Mouse (Mus musculus) left cerebral cortex, postnatal 25 days (tissue): Measurements from ENCODE around the gene Angptl1. TPM values are rescaled to one million over a fixed set of nuclear protein-coding genes. Genes with fewer than 3 reads are reported as not detected.

ENCODE experiments used
- DNase-seq, 2 experiments: peaks; one replicate each; pipeline ENCODE4 v3.0.0; 2022; ENCODE audit warnings: low spot score in 2 of 2, mixed read lengths in 1 of 2
- intact Hi-C: fragments of 180-260 bp; cut with DNase I; formaldehyde crosslinking; loops from one replicate; pipeline ENCODE4 v1.15.1; 2025
- total RNA-seq, 2 experiments: library from RNA; stranded (reverse); gene quantifications; 2 replicates each; pipeline ENCODE4 v1.2.3; 2021

Gene Angptl1
- under 1 TPM; 0.53 to 0.78 TPM for total RNA-seq

GRCm38 (mm10) chr1:156838177-156838576 lies at the start of gene Angptl1:
TSS of gene Angptl1 (plus strand) at chr1:156838562.
- DNase-seq = no peak
- intact Hi-C loops = no loop called here

DNA sequence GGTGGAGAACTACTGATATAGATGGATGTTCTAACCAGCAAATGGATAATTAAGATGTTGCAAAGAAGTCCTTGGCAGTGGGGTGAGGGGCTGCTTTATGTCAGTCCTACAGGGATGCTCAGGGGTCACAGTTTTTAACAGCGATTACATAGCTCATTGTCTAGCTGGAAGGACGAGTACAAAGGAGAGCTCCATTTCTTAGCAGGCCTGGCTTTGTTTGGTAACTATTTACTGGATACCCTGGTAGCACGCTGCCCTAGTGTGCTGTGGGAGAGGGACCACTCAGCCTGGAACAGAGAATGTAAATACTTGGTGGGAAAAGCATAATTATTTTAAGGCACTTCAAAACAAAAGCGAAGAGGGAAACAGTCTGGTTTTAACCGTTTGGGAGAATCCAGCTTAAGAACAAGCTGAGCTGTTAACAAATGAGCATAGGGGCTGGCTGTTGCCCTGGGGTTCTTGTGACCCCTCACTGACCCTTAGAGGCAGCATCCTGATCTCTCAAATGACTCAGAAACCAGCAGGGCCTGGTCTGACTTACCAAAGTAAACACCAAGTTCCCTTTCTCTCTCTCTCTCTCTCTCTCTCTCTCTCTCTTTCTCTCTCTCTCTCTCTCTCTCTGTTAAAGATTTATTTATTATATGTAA lies 48.4 kb upstream of the Angptl1 start:
- no peak for DNase-seq
- intact Hi-C loops = no loop called here

DNA sequence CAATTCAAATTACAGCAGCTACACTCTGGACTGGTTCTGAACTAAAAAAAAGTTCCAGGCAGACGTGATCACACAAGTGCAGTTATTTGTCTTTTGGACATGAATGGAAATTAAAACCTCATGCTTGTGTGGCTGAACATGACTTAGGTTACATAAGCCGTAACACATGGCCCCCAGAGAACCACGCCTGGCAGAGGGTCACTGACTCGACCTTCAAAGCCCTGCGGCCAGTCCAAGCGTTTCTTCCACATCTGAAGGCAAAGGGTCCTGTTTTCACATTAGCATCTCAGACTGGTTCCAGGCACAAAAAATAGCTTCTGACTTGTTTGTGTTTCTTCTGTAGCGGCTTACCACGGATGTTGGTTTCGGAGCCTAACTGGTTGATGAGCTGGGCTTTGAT lies 42.1 kb upstream of the Angptl1 start:
- intact Hi-C loops = no loop called here
- no peak for DNase-seq

DNA sequence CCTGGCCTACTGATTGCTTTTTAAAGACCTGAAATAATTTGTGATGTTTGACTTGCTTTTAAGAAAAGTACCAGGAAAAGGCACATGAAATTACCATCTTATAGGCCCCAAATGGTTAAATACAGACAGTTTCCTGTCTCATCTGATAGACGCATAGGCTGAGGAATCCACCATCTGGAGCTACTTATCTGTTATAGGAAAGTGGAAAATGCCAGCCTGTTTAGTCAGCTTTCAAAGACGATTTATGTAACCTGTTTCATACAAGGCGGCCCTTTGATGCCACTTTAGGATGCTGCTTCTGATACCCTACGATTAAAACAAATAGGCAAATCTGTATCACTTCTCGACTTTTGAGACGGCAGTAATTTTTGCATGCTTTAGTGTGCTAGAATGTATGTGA lies 37.1 kb upstream of the Angptl1 start:
- DNase-seq = peak in 1 of 2 experiments; percentile 51
- intact Hi-C loops = no loop called here

GRCm38 (mm10) chr1:156808332-156808731 lies 30.0 kb upstream of the Angptl1 start:
- peak in 1 of 2 experiments; percentile 33 for DNase-seq
- intact Hi-C loops = no loop called here

DNA sequence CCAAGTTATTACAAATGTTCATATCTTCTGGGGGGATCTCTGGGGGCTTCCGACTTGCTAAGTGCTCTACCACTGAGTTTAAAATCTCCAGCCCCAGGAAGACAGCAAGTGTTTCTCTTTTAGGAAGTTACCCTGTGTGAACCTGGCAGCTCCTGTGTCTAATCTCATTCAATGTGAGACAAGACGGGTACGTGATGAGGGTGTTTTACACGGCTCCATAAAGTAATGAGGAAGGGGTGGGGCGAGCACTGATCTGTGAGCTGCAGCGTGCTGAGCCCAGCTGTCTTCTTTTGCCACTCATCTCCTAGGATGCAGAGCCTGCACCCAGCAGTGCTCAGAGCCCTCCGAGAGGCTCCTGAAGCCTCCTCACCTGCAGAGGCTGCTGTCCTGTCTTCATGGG lies 26.4 kb upstream of the Angptl1 start:
- intact Hi-C loops = no loop called here
- no peak for DNase-seq

GRCm38 (mm10) chr1:156812716-156813115 lies 25.6 kb upstream of the Angptl1 start:
- DNase-seq = no peak
- intact Hi-C loops = no loop called here

DNA sequence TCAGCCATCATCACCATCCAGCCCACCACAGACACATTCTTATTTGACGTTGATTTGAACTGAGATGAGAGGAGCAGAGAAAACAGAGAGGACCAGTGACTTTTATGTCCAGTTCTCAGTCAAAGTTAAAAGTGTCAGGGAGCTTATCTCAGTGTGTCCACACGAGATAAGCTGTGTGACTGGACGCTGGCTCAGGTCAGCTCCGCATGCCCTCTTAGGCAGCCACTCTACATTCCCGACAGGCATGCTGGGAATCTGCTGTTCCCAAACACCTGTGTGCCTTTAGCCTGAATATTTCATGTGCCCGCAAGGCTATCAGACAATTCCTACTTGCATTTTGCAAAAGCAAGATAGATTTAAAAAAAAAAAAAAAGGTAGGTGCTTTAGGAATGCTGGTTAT lies 24.9 kb upstream of the Angptl1 start:
- intact Hi-C loops = no loop called here
- DNase-seq = no peak

- intact Hi-C loops = no loop called here
- no peak for DNase-seq
Measured at GRCm38 (mm10) chr1:156819236-156819635, 19.1 kb upstream of the Angptl1 start.

GRCm38 (mm10) chr1:156838695-156839094 lies 333 bp downstream of the Angptl1 start:
- intact Hi-C loops = no loop called here
- peak; percentile 29 to 74 for DNase-seq

DNA sequence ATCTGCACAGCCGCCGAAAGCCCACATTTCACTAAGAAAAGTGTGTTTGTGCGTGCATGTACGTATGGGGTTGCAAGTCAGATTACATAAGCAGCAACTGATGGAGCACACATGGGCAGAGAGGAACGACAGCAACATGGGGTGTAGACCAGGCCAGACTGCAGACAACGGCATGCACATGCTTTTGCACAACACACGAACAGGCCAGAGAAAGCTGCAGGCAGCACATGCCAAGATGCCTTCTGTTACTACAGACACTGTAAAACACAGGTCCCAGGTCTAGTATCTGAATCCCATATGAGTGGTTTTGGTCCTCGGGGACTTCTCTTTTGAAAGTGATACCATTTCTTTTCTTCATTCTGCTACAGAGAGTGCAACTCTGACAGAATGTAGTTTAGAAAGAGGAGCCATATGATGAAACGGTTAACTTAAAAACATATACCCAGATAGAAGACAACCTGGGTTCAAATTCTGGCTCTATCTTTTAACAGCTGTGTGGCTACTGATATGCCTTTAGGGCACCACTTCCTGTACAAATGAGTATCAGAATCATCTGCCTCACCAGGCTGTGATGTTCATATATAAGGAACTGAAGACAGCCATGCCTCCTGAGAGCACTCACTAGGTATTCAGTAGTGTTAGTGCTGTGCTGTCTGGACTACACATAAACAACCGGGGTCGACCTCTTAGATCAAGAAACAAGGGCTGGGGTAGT lies 3.4 kb downstream of the Angptl1 start:
- peak; percentile 23 to 56 for DNase-seq
- intact Hi-C loops = no loop called here

GRCm38 (mm10) chr1:156847098-156847497 lies 8.7 kb downstream of the Angptl1 start:
- no peak for DNase-seq
- intact Hi-C loops = no loop called here

GRCm38 (mm10) chr1:156852409-156852808 lies 14.0 kb downstream of the Angptl1 start:
- DNase-seq = peak in 1 of 2 experiments; percentile 45
- intact Hi-C loops = no loop called here

GRCm38 (mm10) chr1:156852872-156853271 lies 14.5 kb downstream of the Angptl1 start:
- DNase-seq = no peak

GRCm38 (mm10) chr1:156854558-156854957 lies 16.2 kb downstream of the Angptl1 start:
- intact Hi-C loops = no loop called here
- no peak for DNase-seq

More at GRCm38 (mm10) chr1:156852872-156853271, 14.5 kb downstream of the Angptl1 start:
- intact Hi-C loops = no loop called here

DNA sequence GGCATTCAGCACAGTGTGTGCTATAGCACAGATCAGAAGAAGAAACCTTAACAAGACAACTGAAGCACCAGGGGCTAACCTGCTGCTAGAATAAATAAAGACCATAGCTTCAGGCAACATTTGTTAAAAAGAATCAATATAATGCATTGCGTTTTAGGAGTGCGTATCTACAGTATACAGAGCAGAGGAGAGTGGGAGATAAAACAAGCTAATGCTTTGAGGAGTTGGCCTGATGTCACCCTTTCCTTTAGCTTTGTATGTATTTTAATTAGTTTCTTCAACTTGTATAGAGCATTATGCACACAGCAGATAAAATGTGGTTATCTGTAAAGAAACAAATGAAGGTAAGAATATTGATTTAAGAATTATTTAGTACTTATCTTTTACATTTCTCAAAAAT lies 18.3 kb downstream of the Angptl1 start:
- DNase-seq = no peak
- intact Hi-C loops = no loop called here

DNA sequence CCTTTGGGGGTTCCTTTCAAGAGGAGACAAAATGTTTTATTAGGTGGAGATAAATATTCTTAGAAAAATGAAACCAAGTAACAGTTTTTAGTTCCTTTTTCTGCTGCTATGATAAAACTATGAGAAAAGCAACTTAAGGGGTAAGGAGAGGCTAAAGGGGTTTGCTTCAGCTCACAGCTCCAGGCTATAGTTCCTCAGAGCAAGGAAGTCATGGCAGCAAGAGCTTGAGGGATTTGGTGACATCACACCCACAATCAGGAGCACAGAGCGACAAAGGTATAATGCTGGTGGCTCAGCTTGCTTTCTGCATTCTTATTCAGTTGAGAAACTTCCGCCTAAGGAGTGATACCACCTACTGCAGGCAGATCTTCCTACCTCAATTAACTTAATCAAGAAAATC lies 20.8 kb downstream of the Angptl1 start:
- no peak for DNase-seq
- intact Hi-C loops = no loop called here

DNA sequence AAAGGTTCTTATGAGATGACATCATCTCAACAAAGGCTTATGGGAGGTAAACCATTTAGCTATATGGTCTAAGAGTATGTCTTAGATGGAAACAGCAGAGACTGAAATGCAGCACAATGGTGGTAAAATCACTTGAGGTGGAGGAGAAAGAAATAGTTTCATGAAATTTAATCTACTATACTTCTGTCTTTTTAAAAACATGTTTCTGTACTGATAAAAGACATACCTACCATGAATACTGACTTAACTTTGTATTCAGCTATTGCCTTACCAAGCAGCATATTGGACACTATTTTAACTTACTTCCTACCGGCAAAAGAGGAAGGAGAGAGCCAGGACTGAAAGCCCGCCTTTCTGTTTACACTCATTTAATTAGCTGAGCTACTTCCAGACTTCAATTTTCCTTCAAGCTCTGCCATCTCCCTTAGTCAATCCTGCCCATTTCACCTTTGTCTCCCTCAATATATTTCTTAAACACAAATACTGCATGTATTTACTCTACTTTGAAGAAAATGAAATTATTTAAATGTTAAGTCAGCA lies 21.4 kb downstream of the Angptl1 start:
- intact Hi-C loops = loop anchor here (5.0 kb wide), 1 partner anchor 92 kb away; no protein-coding TSS in a partner anchor
- DNase-seq = no peak

DNA sequence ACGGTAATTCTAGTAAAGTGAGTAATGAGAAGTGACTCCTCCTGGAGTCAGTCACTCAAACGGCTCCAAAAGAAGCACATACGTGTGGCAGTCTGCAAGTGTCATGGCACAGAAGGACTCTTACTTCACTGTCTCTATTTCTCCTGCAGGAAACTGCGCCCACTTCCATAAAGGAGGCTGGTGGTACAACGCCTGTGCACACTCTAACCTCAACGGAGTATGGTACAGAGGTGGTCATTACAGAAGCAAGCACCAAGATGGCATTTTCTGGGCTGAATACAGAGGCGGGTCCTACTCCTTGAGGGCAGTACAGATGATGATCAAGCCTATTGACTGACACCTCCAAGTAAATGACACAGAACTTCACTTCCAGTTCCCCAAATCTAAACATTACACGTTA lies 21.9 kb downstream of the Angptl1 start:
- DNase-seq = no peak
- intact Hi-C loops = loop anchor here (5.0 kb wide), 1 partner anchor 93 kb away; no protein-coding TSS in a partner anchor

DNA sequence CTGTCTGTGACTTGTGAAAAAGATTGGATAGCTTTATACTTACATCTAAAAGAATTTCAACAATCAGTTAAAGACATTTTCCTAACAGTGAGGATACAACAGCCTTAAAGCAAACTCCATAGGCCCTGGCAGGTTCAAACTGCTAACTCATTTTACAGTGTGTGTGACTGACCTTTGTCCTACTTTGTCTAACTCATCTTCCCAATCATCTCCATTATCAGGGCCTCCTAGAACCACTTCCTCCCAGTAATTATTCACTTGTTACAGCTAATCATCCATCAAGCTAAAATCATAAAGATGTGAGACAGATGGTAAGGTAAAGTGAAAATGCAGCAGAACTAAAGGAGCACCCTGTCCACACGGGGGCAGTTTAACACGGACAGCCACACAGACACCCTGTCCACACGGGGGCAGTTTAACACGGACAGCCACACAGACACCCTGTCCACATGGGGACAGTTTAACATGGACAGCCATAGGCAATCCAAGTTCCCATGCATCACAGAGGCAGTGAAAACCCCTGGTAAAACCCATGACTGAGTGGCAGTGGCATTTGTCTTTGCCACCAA lies 23.2 kb downstream of the Angptl1 start:
- intact Hi-C loops = loop anchor here (5.0 kb wide), 1 partner anchor 94 kb away; no protein-coding TSS in a partner anchor
- DNase-seq = no peak
